Mouse (Mus musculus) forebrain, postnatal 0 days (tissue): ENCODE measurements around the gene Tmco4. TPM values are rescaled to one million over a fixed set of nuclear protein-coding genes. Genes with fewer than 3 reads are reported as not detected.

Experiments used
- ATAC-seq: fragments of 200-750 bp; cut with Nextera tagmentation; 2 replicates; pipeline ENCODE4 v1.8.0; 2017; ENCODE audit warnings: mild to moderate bottlenecking, moderate library complexity
- DNase-seq: peaks from one replicate; pipeline ENCODE4 v3.0.0-alpha.2; 2015
- H3K27ac ChIP-seq: fragments of 300-500 bp; sonication (generic); 2 replicates; pipeline ENCODE4 v1.5.1; 2014; ENCODE audit warnings: low read depth, mild to moderate bottlenecking, antibody characterized with exemption, low read length, moderate library complexity, mixed read lengths
- H3K27me3 ChIP-seq: fragments of 300-500 bp; sonication (generic); 2 replicates; pipeline ENCODE4 v1.6.1; 2014; ENCODE audit warnings: mild to moderate bottlenecking, low read length, mixed read lengths; ENCODE audit not compliant: insufficient read depth
- H3K36me3 ChIP-seq: fragments of 300-500 bp; sonication (generic); 2 replicates; pipeline ENCODE4 v1.6.1; 2014; ENCODE audit warnings: mild to moderate bottlenecking, moderate library complexity; ENCODE audit not compliant: insufficient read depth
- H3K4me1 ChIP-seq: fragments of 300-500 bp; sonication (generic); 2 replicates; pipeline ENCODE4 v1.6.1; 2014; ENCODE audit warnings: antibody characterized with exemption; ENCODE audit not compliant: insufficient read depth
- H3K4me2 ChIP-seq: fragments of 300-500 bp; sonication (generic); 2 replicates; pipeline ENCODE4 v1.6.1; 2014; ENCODE audit warnings: low read depth, mild to moderate bottlenecking, moderate library complexity
- H3K4me3 ChIP-seq: fragments of 300-500 bp; sonication (generic); 2 replicates; pipeline ENCODE4 v1.5.1; 2014; ENCODE audit warnings: low read depth, low read length, mixed read lengths
- H3K9ac ChIP-seq: fragments of 300-500 bp; sonication (generic); 2 replicates; pipeline ENCODE4 v1.6.1; 2014; ENCODE audit warnings: mild to moderate bottlenecking
- H3K9me3 ChIP-seq: fragments of 300-500 bp; sonication (generic); 2 replicates; pipeline ENCODE4 v1.6.1; 2016; ENCODE audit warnings: low read length
- CTCF ChIP-seq: sonication (generic); IDR thresholded peaks from 2 replicates; pipeline ENCODE4 v1.5.1; 2016; ENCODE audit warnings: antibody characterized with exemption, control low read depth, low read depth
- WGBS: fragments of 180-500 bp; shearing (Covaris S2); extraction: QIAGEN DNeasy Blood & Tissue Kit; methylation state at CpG from one replicate; pipeline ENCODE4 v1.1.7; 2014; 5-methylcytosine and 5-hydroxymethylcytosine counted together
- polyA plus RNA-seq: library from polyadenylated mRNA; unstranded; fragments of >200 nt; fragmentation: Nextera tagmentation; extraction: Ambion mirVana; gene quantifications from 2 replicates; pipeline ENCODE4 v1.2.1, GENCODE M21; 2015
- total RNA-seq: library from RNA; depleted of rRNA; stranded (reverse); fragments of >200 nt; gene quantifications from 2 replicates; pipeline ENCODE4 v1.2.3, GENCODE M21; 2014

Gene Tmco4
- total and polyA plus RNA-seq, 2 experiments from 2014 or later: 1.5 to 4.0 TPM

DNA sequence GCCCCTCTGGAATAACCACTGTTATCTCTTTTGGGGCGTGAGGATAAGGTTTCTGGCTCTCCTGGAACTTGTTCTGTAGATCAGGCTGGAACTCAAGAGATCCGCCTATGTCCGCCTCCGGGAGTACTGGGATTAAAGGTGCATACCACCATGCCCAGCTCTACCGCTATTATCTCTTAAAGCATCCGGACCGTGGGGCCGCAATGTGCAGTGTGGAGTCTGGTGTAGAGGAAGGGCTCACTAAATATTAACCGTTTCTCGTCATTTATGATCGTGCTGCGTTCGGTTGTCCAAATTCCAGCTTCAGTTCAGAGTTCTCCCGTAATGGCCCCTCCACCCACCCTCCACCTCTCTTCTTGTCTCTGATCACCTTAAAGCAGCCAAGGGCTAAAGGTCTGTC, 45.7 kb downstream of the Tmco4 start:
- ATAC-seq: no peak
- Histone ChIP-seq H3K27ac (no peak overlapping the region), H3K4me3 (no peak overlapping the region), H3K27me3 (no peaks in the 10 kb centered on the region), H3K4me1 (no peaks in the 10 kb centered on the region), H3K4me2 (no peak overlapping the region), H3K36me3 (no peaks in the 10 kb centered on the region), H3K9me3 (no peaks in the 10 kb centered on the region), H3K9ac (no peak overlapping the region)
- no peak for TF ChIP-seq CTCF
- WGBS: 90% methylated on average over 14 of the region's 14 CpGs
- no peak for DNase-seq

DNA sequence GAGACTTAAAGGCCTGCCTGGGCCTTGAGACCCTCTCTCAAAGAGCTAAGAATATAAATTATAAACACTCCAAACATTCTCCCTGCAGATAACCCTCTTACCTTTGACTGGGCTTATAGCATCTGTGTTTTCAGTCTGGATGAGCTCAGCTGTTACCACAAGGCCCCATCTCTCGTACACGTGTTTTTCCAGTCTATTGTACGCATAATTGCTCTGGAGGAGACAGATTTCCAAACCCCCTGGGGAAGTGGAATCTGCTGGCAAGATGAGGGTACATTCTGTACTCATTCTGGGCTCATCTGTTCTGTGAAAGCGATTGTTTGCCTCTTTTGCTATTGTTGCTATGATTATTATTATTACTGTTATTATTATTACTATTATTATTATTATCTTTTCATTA, 46.3 kb downstream of the Tmco4 start:
- WGBS: 39% methylated on average over 4 of the region's 4 CpGs

GRCm38 (mm10) chr4:139019413-139019812, 46.7 kb downstream of the Tmco4 start:
- Histone ChIP-seq H3K4me3 (no peak overlapping the region), H3K27me3 (no peaks in the 10 kb centered on the region), H3K9ac (no peak overlapping the region), H3K4me1 (peaks cover 5% of the 10 kb centered on the region; the same call in 1 of the 2 replicates), H3K36me3 (no peaks in the 10 kb centered on the region), H3K9me3 (no peaks in the 10 kb centered on the region), H3K27ac (no peak overlapping the region), H3K4me2 (no peak overlapping the region)
- ATAC-seq (no peak), DNase-seq (no peak)
- 76% methylated on average over 13 of the region's 13 CpGs for WGBS
- TF ChIP-seq CTCF: no peak

More for the DNA sequence above, 46.3 kb downstream of the Tmco4 start:
- Histone ChIP-seq H3K4me3 (no peak overlapping the region), H3K9me3 (no peaks in the 10 kb centered on the region), H3K4me1 (peaks cover under 1% of the 10 kb centered on the region; the same call in 1 of the 2 replicates), H3K9ac (no peak overlapping the region), H3K27ac (no peak overlapping the region), H3K27me3 (no peaks in the 10 kb centered on the region), H3K4me2 (no peak overlapping the region), H3K36me3 (no peaks in the 10 kb centered on the region)
- ATAC-seq (peak; percentile 56; the same call in 1 of the 2 replicates), DNase-seq (peak; percentile 33)
- TF ChIP-seq CTCF: no peak

GRCm38 (mm10) chr4:139020385-139020784, 47.7 kb downstream of the Tmco4 start:
- Histone ChIP-seq H3K4me1 (peaks cover 6% of the 10 kb centered on the region; the same call in 1 of the 2 replicates), H3K27me3 (no peaks in the 10 kb centered on the region), H3K4me2 (no peak overlapping the region), H3K4me3 (no peak overlapping the region), H3K9me3 (no peaks in the 10 kb centered on the region), H3K36me3 (no peaks in the 10 kb centered on the region), H3K27ac (no peak overlapping the region), H3K9ac (no peak overlapping the region)
- 49% methylated on average over 3 of the region's 3 CpGs for WGBS
- ATAC-seq (no peak), DNase-seq (no peak)
- TF ChIP-seq CTCF: no peak

- peak; percentile 95 for ATAC-seq
- no peak for TF ChIP-seq CTCF
- WGBS: 2% methylated on average over 2 of the region's 2 CpGs
- no peak overlapping the region for H3K9ac ChIP-seq
- H3K27ac ChIP-seq: peak overlapping the region; percentile 31; the same call in 1 of the 2 replicates
- H3K4me1 ChIP-seq: peaks cover 6% of the 10 kb centered on the region; the same call in 1 of the 2 replicates
- H3K27me3 ChIP-seq: no peaks in the 10 kb centered on the region
- peak; percentile 82 for DNase-seq
- H3K4me2 ChIP-seq: no peak overlapping the region
- no peaks in the 10 kb centered on the region for H3K36me3 ChIP-seq
- no peak overlapping the region for H3K4me3 ChIP-seq
- no peaks in the 10 kb centered on the region for H3K9me3 ChIP-seq
These were observed 51.7 kb downstream of the Tmco4 start for GRCm38 (mm10) chr4:139024379-139024778.

DNA sequence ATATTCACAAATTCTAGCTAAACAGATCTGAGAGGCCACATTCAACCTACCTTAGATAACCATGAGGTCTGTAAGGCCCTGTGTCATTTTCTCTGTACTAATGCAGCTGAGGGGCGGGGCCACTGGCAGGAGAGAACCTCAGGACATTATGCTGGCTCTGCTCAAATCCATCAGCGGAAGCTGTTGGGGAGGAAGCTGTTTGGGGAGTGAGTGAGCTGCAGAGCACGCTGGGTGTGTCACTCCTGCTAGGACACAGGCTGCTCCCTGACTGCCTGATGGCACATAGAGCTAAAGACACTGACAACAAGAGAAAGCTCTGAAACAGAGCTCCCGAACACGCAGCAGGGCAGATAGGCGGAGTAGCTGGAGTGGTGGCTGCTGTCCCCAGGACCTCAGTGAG, 58.0 kb downstream of the Tmco4 start:
- Histone ChIP-seq H3K4me3 (no peak overlapping the region), H3K27ac (no peak overlapping the region), H3K9me3 (no peaks in the 10 kb centered on the region), H3K27me3 (no peaks in the 10 kb centered on the region), H3K4me2 (no peak overlapping the region), H3K4me1 (no peaks in the 10 kb centered on the region), H3K36me3 (no peaks in the 10 kb centered on the region), H3K9ac (no peak overlapping the region)
- no peak for TF ChIP-seq CTCF
- DNase-seq (no peak), ATAC-seq (no peak)
- 66% methylated on average over 6 of the region's 6 CpGs for whole genome bisulfite sequencing

- DNase-seq: no peak
These were observed 59.8 kb downstream of the Tmco4 start for GRCm38 (mm10) chr4:139032521-139032920.

More at GRCm38 (mm10) chr4:139032521-139032920, 59.8 kb downstream of the Tmco4 start:
- Histone ChIP-seq H3K4me3 (no peak overlapping the region), H3K9ac (no peak overlapping the region), H3K9me3 (no peaks in the 10 kb centered on the region), H3K4me2 (no peak overlapping the region), H3K36me3 (no peaks in the 10 kb centered on the region), H3K27me3 (no peaks in the 10 kb centered on the region), H3K4me1 (peaks cover 2% of the 10 kb centered on the region; the same call in 1 of the 2 replicates), H3K27ac (no peak overlapping the region)
- 53% methylated on average over 12 of the region's 12 CpGs for WGBS
- no peak for ATAC-seq
- no peak for TF ChIP-seq CTCF
